ENCODE assay signal across 8 mouse cellular contexts in the genomic region with DNA sequence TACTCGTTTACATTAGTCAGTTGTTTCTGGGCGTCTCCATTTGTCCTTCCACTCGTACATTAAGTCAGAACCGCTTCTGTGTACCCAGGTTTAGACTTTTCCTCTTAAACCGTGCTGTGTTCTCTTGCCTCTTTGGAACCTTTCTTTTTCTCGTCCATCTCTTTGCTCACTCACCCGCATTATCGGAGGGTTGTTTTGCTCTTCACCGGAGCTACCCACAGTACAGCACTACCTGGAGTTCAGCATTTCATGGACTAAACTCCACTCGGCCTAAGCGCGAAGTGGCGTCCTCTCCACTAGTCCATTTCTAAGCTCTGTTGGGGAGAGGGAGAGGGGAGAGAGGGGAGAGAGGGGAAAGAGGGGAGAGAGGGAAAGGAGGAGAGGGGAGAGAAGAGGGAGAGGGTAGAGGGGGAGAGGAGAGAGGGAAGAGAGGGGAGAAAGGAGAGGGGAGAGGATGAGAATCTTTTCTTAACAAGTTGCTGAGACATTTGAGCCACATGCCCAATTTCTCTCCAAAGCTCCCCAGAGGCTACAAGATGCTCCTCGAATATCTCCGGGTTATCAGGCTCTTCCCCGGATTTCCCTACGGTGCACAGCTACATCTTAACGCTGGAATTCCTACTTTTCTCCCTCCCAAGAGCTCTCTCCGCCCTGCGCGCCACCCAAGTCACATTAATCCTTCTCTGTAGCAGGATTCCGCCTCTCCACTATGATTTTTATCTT. TPM values are rescaled to one million over a fixed set of nuclear protein-coding genes. Genes with fewer than 3 reads are reported as not detected.
DNase-seq lines count a peak whose midpoint lies in the region; ATAC-seq and TF ChIP-seq lines count a peak whose summit lies in the region.

No protein-coding gene starts in this region.

- peaks cover 13% of the 10 kb centered on the region for H3K27me3 ChIP-seq in kidney, embryonic 16.5 days (ENCODE audit: insufficient read depth, low read length)
- no peaks in the 10 kb centered on the region; the same call in 1 of the 2 replicates for H3K27me3 ChIP-seq in kidney, adult 2 months (replicated peaks; ENCODE audit: control insufficient read depth, insufficient read depth, low read length)
- peaks cover 20% of the 10 kb centered on the region for H3K27me3 ChIP-seq in embryonic facial prominence, embryonic 13.5 days
- peaks cover 11% of the 10 kb centered on the region; the same call in 1 of the 2 replicates for H3K27me3 ChIP-seq in limb, embryonic 12.5 days
- H3K27me3 ChIP-seq in neural tube, embryonic 14.5 days (ENCODE audit: control insufficient read depth, insufficient read depth, low read length), result peaks cover 4% of the 10 kb centered on the region; the same call in 1 of the 2 replicates
- H3K27me3 ChIP-seq in thymus, adult 2 months (ENCODE audit: control insufficient read depth, insufficient read depth, low read length), result peaks cover 4% of the 10 kb centered on the region

- no peak for TF ChIP-seq CTCF in kidney, adult 2 months (conservative IDR thresholded peaks at IDR 0.05; ENCODE audit: insufficient read depth, insufficient read length, low read depth, low read length)
- TF ChIP-seq CTCF in thymus, adult 2 months (IDR thresholded peaks at IDR 0.05; ENCODE audit: borderline replicate concordance, control insufficient read depth, extremely low read depth, insufficient read depth, low read length, poor library complexity), result no peak

- peak overlapping the region; percentile 58 for H3K4me3 ChIP-seq in kidney, embryonic 16.5 days (ENCODE audit: low read length)
- H3K4me3 ChIP-seq in kidney, adult 2 months (ENCODE audit: insufficient read depth, low read depth, low read length), result no peak overlapping the region
- peak overlapping the region; percentile 46 for H3K4me3 ChIP-seq in embryonic facial prominence, embryonic 13.5 days
- peak overlapping the region; percentile 38 for H3K4me3 ChIP-seq in limb, embryonic 12.5 days (replicated peaks)
- peak overlapping the region; percentile 20 for H3K4me3 ChIP-seq in neural tube, embryonic 14.5 days (ENCODE audit: low read depth, low read length)
- no peak overlapping the region for H3K4me3 ChIP-seq in thymus, adult 2 months (ENCODE audit: control insufficient read depth, insufficient read depth, low read length)

- peak overlapping the region; percentile 66 for H3K4me2 ChIP-seq in kidney, embryonic 16.5 days (replicated peaks; ENCODE audit: low read depth, low read length)
- peak overlapping the region; percentile 58 for H3K4me2 ChIP-seq in embryonic facial prominence, embryonic 13.5 days
- peak overlapping the region; percentile 60 for H3K4me2 ChIP-seq in limb, embryonic 12.5 days
- peak overlapping the region; percentile 36 for H3K4me2 ChIP-seq in neural tube, embryonic 14.5 days (ENCODE audit: low read depth, low read length)

- H3K4me1 ChIP-seq in kidney, embryonic 16.5 days (ENCODE audit: insufficient read depth, low read length), result peaks cover 9% of the 10 kb centered on the region; the same call in 1 of the 2 replicates
- H3K4me1 ChIP-seq in kidney, adult 2 months (ENCODE audit: control insufficient read depth, insufficient read depth, low read length), result no peaks in the 10 kb centered on the region
- H3K4me1 ChIP-seq in embryonic facial prominence, embryonic 13.5 days, result no peaks in the 10 kb centered on the region
- no peaks in the 10 kb centered on the region; the same call in 1 of the 2 replicates for H3K4me1 ChIP-seq in limb, embryonic 12.5 days (replicated peaks)
- H3K4me1 ChIP-seq in neural tube, embryonic 14.5 days (ENCODE audit: control insufficient read depth, insufficient read depth, low read length), result no peaks in the 10 kb centered on the region
- no peaks in the 10 kb centered on the region for H3K4me1 ChIP-seq in thymus, adult 2 months (replicated peaks; ENCODE audit: control insufficient read depth, insufficient read depth, low read length)

- DNase-seq in kidney, adult 2 months, result no peak
- no peak for DNase-seq in thymus, adult 2 months
- no peak for DNase-seq in cerebellum, postnatal 14 days
- no peak for DNase-seq in cerebellum, postnatal 10 days

- H3K9ac ChIP-seq in kidney, embryonic 16.5 days (replicated peaks; ENCODE audit: low read length), result peak overlapping the region; percentile 59
- H3K9ac ChIP-seq in embryonic facial prominence, embryonic 13.5 days, result peak overlapping the region; percentile 66
- H3K9ac ChIP-seq in limb, embryonic 12.5 days (replicated peaks), result peak overlapping the region; percentile 50
- H3K9ac ChIP-seq in neural tube, embryonic 14.5 days (replicated peaks; ENCODE audit: low read depth, low read length), result no peak overlapping the region

- WGBS in kidney, embryonic 16.5 days, result under 1% methylated on average over 22 of the region's 22 CpGs
- WGBS in kidney, adult 2 months, result 2% methylated on average over 22 of the region's 22 CpGs
- WGBS in embryonic facial prominence, embryonic 13.5 days, result under 1% methylated on average over 22 of the region's 22 CpGs
- WGBS in limb, embryonic 12.5 days, result 3% methylated on average over 22 of the region's 22 CpGs
- WGBS in neural tube, embryonic 14.5 days, result under 1% methylated on average over 22 of the region's 22 CpGs
- WGBS in thymus, adult 2 months, result 6% methylated on average over 22 of the region's 22 CpGs

- no peaks in the 10 kb centered on the region for H3K9me3 ChIP-seq in kidney, embryonic 16.5 days (ENCODE audit: low read length)
- H3K9me3 ChIP-seq in embryonic facial prominence, embryonic 13.5 days, result no peaks in the 10 kb centered on the region
- H3K9me3 ChIP-seq in limb, embryonic 12.5 days, result no peaks in the 10 kb centered on the region
- H3K9me3 ChIP-seq in neural tube, embryonic 14.5 days (ENCODE audit: control insufficient read depth, low read length), result no peaks in the 10 kb centered on the region

- TF ChIP-seq POLR2A in kidney, adult 2 months (IDR thresholded peaks at IDR 0.05; ENCODE audit: low read depth, low read length), result no peak
- TF ChIP-seq POLR2A in thymus, adult 2 months (IDR thresholded peaks at IDR 0.05; ENCODE audit: control insufficient read depth, extremely low read depth, insufficient read depth, low read length, poor library complexity), result no peak

- ATAC-seq in kidney, embryonic 16.5 days (ENCODE audit: low FRiP score, low TSS enrichment), result peak; percentile 83
- 0 out of 2 replicates have a peak, but pooled peaks have one; percentile 48 for ATAC-seq in embryonic facial prominence, embryonic 13.5 days (ENCODE audit: insufficient number of reproducible peaks, insufficient read depth, low FRiP score, low TSS enrichment, low read depth)
- no peak for ATAC-seq in limb, embryonic 12.5 days (ENCODE audit: insufficient number of reproducible peaks, insufficient read depth, low FRiP score, low TSS enrichment, low read depth)
- ATAC-seq in neural tube, embryonic 14.5 days (ENCODE audit: low read depth), result peak; percentile 62

- no peak overlapping the region for H3K27ac ChIP-seq in kidney, embryonic 16.5 days (ENCODE audit: low read length)
- no peak overlapping the region for H3K27ac ChIP-seq in kidney, adult 2 months (ENCODE audit: insufficient read depth, low read depth, low read length)
- H3K27ac ChIP-seq in embryonic facial prominence, embryonic 13.5 days, result no peak overlapping the region
- no peak overlapping the region for H3K27ac ChIP-seq in limb, embryonic 12.5 days
- no peak overlapping the region for H3K27ac ChIP-seq in neural tube, embryonic 14.5 days (ENCODE audit: low read depth, low read length)
- H3K27ac ChIP-seq in thymus, adult 2 months (ENCODE audit: control insufficient read depth, insufficient read depth, low read length), result no peak overlapping the region

- no peaks in the 10 kb centered on the region for H3K36me3 ChIP-seq in kidney, embryonic 16.5 days (ENCODE audit: insufficient read depth, low read length)
- H3K36me3 ChIP-seq in kidney, adult 2 months (ENCODE audit: control insufficient read depth, insufficient read depth, low read length), result no peaks in the 10 kb centered on the region
- H3K36me3 ChIP-seq in embryonic facial prominence, embryonic 13.5 days, result no peaks in the 10 kb centered on the region
- H3K36me3 ChIP-seq in limb, embryonic 12.5 days, result no peaks in the 10 kb centered on the region
- no peaks in the 10 kb centered on the region for H3K36me3 ChIP-seq in neural tube, embryonic 14.5 days (ENCODE audit: control insufficient read depth, insufficient read depth, low read length)
- no peaks in the 10 kb centered on the region for H3K36me3 ChIP-seq in thymus, adult 2 months (ENCODE audit: control insufficient read depth, insufficient read depth, low read length)

RNA-seq across cellular contexts. Expression of a gene that starts 52.5 kb away (rescaled TPM):
- not detected in 2 replicates for polyA plus RNA-seq in kidney, embryonic 16.5 days (2015; fragmentation: Nextera tagmentation; extraction: Ambion mirVana)
- not detected in 2 replicates for polyA plus RNA-seq in kidney, adult 2 months (2012; rRNA removed)
- polyA plus RNA-seq in embryonic facial prominence, embryonic 13.5 days (2015; fragmentation: Nextera tagmentation; extraction: Ambion mirVana), result not detected in 2 replicates
- polyA plus RNA-seq in limb, embryonic 12.5 days (2016; fragmentation: Nextera tagmentation; extraction: Ambion mirVana), result not detected in 2 replicates
- not detected in 2 replicates for polyA plus RNA-seq in neural tube, embryonic 14.5 days (2014; fragmentation: Nextera tagmentation; extraction: Ambion mirVana)
- not detected in 2 replicates for polyA plus RNA-seq in thymus, adult 2 months (2012; rRNA removed)

Comparison
In these comparisons a context has a peak if more than half of its experiments do, and no peak if none do; other contexts are left out.
1. H3K4me3 ChIP-seq: peak in kidney, embryonic 16.5 days (single experiment), embryonic facial prominence, embryonic 13.5 days (single experiment), limb, embryonic 12.5 days (single experiment) and neural tube, embryonic 14.5 days (single experiment); none in kidney, adult 2 months (single experiment) and thymus, adult 2 months (single experiment).
2. Peak in every context shown above with its lines, with median percentiles within 50 percentile points of each other: H3K4me2 ChIP-seq.